Mouse (Mus musculus) adrenal gland, adult 8-10 months (tissue): ENCODE results near the gene Car8. TPM values are rescaled to one million over a fixed set of nuclear protein-coding genes. Genes with fewer than 3 reads are reported as not detected.
"Not testable (repeated sequence)": the region's sequence is repeated elsewhere in the genome, so short reads cannot be mapped to it uniquely, and the experiment has no call there.

Source experiments
- DNase-seq: peaks from one replicate; pipeline ENCODE4 v3.0.0; 2022
- microRNA-seq, 2 experiments: library from miRNA; unstranded; fragments of <30 nt; microRNA quantifications; one replicate each; pipeline ENCODE4 v1.2.0; 2022
- total RNA-seq, 4 experiments: library from RNA; stranded (reverse); gene quantifications; 2 replicates each; pipeline ENCODE4 v1.2.4; 2022

Gene Car8
- total RNA-seq, 4 experiments from 2014 or later, result 6.5 to 16.6 (median 9.9) TPM

DNA sequence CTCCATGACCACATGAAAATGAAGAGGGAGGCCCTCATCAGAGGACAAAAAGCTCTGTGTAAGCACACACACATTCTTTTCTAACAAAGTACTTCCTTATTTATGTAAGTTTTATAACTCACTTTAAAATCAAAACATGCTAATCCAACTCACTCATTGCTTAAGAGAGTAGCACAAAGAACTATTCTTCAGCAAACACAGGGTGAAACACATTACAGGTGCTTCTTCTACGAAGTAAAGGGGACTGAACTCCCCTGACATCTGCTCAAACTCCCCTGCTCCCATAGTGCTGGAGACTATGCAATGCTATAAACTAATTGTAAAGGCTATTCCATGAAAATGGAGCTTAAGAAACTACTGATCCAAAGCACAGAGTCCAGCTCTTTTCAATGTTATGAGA lies 35.5 kb downstream of the Car8 start:
- DNase-seq, result no peak

DNA sequence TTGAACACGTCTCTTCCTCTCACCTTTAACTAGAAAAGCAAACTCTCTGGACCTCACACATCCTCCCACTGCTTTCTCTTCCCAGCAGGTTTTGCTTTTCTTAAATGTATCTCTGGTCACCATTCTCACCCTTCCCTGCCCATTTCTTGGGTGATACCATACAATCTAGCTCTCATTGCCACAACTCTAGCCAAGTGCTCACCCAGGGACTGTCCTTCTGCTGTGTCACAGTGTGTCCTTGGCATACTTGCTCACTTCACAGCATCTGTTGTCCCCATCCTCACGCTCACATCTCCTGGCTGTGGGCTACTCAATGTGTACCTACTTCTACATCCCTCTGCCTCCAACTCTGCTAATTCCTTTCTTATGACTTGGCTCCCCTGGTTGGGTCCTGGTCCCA lies 37.2 kb downstream of the Car8 start:
- DNase-seq, result no peak

DNA sequence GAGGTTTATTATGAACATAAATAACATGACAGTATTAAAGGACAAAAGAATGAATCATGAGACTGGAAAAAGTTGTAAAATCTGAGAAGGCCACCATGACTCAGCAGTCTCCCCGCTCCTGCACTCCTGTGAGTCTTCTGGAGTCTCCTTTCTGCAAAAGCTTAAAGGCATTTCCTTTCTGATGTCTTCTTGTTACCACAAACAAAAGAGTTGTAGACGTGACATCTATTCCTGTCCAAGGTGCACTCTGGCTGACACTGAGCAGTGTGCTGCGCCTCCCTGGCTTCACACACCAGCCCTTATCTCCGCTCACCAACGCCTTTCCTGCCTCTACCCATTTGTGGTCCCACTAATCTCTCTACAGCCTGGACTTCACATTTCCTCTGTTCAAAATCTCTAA lies 38.8 kb downstream of the Car8 start:
- DNase-seq, result peak; percentile 76

DNA sequence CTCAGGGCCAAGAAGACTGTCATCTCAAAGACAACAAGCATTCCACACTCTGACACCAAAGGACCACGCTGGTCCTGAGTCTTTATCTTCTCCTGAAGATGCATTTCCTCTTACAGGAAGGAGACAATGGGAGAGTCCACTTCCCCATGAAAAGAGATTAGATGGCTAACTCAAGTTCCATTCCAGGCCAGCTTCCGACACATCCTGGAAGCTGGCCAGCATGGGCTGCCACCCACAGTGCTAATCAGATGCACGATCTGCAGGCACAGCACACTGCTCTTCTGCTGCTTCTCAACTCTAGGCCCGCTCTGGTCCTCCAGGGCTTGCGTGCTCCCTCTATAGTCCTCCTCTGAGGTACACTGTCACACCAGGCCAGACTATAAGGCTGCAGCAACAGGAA lies 40.8 kb downstream of the Car8 start:
- DNase-seq, result no peak

DNA sequence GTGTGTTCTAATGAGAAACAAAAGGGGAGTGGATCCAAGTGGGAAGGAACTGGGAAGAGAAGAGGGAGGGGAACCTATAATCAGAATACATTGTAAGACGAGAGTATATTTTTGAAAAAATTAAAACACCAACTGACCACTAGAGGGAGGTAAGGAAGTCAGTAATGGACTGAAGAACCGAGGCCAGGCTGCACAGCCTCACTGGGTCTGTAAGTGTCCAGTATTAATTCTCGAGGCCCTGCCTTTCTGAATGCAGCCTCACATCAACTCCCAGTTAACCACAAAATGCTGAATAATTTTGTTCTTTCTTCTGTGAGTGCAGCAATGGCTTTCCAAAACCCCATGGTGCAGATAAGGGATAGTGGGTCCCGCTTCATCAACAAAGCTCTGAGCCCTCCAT lies 48.4 kb downstream of the Car8 start:
- no peak for DNase-seq

- no peak for DNase-seq
These were observed 51.7 kb downstream of the Car8 start for GRCm38 (mm10) chr4:8186921-8187687.

GRCm38 (mm10) chr4:8180576-8180975 lies 58.3 kb downstream of the Car8 start:
- no peak for DNase-seq

DNA sequence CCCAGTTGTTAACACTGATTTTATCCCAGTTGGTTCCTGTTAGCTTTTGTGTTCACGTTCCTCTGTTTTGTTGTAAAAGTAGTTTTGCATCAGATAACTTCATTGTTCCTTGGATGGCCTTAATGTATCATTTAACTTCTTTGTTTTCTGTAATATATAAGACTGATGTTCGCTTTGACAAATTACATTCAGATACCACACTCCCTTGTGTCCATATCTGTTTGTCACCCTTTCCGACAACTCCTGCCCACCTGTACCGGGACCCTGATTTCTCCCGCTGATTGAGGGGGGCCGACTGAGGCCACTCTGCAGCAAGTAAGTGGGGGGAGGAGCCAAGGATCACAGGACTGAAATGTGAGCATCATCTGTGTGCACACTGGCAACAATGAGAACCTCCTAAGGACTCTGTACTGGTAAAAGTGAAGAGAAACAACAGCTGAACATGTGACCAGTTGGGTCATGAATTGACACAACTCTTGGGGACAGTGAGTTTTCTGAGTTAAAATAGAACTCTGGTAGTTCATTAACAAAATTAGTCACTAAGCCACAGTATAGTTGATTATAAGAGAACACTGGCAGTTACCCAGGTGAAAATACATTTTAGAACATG lies 84.1 kb downstream of the Car8 start:
- DNase-seq, result no peak

GRCm38 (mm10) chr4:8153926-8154325 lies 84.9 kb downstream of the Car8 start:
- DNase-seq, result not testable (repeated sequence)

- no peak for DNase-seq
These were observed 101.4 kb downstream of the Car8 start for GRCm38 (mm10) chr4:8137403-8137802.

DNA sequence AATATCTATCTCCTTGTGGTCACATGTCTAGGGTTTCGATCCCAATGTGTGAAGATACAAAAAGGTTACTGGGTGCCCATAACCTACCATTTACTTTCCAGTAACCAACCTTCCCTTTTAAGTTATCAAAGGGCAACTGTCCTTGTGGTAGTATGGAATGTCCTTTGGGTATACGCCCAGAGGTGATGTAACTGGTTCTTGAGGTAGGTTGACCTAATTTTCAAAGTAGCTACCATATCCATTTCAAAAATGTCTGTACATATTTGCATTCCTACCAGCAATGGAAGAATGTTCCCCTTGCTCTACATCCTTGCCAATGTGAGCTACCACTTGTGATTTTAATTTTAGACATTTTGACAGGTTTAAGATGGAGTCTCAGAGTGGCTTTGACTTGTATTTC lies 106.8 kb downstream of the Car8 start:
- no peak for DNase-seq

GRCm38 (mm10) chr4:8113558-8113957 lies 125.3 kb downstream of the Car8 start:
- peak; percentile 12 for DNase-seq

- no peak for DNase-seq
These were observed 127.0 kb downstream of the Car8 start for GRCm38 (mm10) chr4:8111891-8112290.

DNA sequence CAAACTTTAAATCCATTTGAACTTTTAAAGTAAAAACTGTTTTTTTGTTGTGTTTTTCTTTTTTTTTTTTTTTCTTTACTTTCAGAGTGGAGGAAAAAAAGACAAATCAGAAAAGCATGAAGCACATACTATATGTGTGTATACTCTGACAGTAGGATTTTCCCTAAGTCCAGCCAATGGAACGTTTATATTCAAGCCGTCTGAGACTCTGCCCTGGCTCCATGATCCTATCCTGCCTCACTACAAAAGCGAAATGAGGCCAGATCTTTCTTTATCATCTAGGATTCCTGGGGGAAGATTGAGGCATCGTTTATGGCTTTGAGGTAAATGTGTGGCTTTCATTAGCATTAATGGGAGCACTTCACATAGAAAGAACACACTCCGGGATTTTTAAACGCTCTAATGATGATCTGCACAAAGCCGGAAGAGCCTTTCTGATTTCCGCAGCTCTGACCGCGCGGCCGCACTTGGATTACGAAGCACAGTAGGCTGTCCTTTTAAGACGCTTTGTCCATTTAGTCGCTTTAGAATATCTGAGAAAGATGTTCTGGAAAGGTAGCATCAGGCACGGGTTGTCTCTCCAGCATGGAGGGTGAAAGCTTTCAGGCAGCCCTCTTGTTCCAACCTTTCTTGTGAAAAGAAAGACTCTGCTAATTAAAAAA lies 128.8 kb downstream of the Car8 start:
- no peak for DNase-seq

DNA sequence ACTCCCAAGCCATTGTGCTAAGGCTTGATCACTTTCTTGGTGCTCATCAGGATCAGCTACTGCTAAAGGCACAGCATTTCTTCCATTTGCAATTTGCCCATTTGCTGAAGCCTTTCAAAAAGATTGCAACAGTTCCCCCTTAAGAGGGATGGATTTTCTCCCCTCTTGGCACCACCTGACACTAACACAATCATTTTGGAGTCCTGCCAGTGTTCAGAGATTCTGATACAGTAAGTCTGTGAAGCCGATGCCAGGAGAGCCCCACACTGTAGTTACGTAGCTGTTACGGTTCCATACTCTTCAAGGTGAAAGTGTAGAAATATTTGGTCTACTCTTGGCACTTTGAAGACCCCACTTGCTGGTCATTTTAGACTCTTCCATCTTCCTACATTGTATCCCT lies 137.4 kb downstream of the Car8 start:
- DNase-seq, result no peak

DNA sequence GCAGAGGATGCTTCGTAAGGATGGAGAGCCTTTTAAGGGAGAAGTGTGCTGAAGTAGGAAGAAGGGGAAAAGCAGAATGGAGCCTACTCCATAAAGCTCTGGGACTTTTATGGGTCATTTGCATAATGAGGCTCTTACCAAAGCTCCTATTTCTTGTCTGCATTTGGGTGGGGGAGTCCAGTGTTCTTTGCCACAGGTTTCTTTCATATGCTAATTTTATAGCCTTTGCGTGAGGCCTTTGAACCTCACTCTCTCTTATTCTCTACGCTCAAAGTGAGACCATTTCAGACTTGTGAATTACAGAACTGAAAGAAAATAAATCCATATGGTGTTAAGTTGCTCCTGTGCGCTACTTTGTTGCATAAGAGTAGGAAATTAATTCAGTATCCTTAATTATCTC lies 140.8 kb downstream of the Car8 start:
- DNase-seq, result no peak

GRCm38 (mm10) chr4:8097683-8098082 lies 141.2 kb downstream of the Car8 start:
- DNase-seq, result no peak

- DNase-seq, result not testable (repeated sequence)
These were observed 145.3 kb downstream of the Car8 start for GRCm38 (mm10) chr4:8093566-8093965.

Small RNA genes lying within 50 kb of the gene (microRNA-seq; reads per million reads assigned to microRNA genes)
- gene Gm25355, result 0 reads per million in 2 experiments
